Mouse (Mus musculus) myocyte (in vitro differentiated cells): Measurements from ENCODE around the gene Gm42688.

Experiments used
- CEBPB ChIP-seq: IDR thresholded peaks from 2 replicates; pipeline ENCODE4 v1.6.1; 2011; ENCODE audit warnings: mild to moderate bottlenecking, moderate library complexity; ENCODE audit not compliant: poor library complexity, insufficient read depth, severe bottlenecking
- MAX ChIP-seq: IDR thresholded peaks from one replicate; pipeline ENCODE4 v1.6.1; 2011; ENCODE audit warnings: low read depth, mild to moderate bottlenecking, control low read depth
- MYOD1 ChIP-seq, 3 experiments: IDR thresholded peaks; one replicate each; pipeline ENCODE4 v1.6.1; 2011; ENCODE audit warnings: control low read depth in 2 of 3, low read depth in 2 of 3, mild to moderate bottlenecking in 2 of 3, moderate library complexity in 1 of 3; ENCODE audit not compliant: insufficient read length in 2 of 3, control insufficient read depth in 1 of 3
- MYOG ChIP-seq, 3 experiments: IDR thresholded peaks; one replicate each; pipeline ENCODE4 v1.6.1; 2011; ENCODE audit warnings: control low read depth in 2 of 3, low read depth in 2 of 3, mild to moderate bottlenecking in 2 of 3; ENCODE audit not compliant: insufficient read length in 2 of 3, control insufficient read depth in 1 of 3, insufficient read depth in 1 of 3
- POLR2A ChIP-seq: IDR thresholded peaks from one replicate; pipeline ENCODE4 v1.6.1; 2011; ENCODE audit warnings: low read depth, mild to moderate bottlenecking, control low read depth, moderate library complexity; ENCODE audit not compliant: insufficient read length
- POLR2AphosphoS2 ChIP-seq: IDR thresholded peaks from one replicate; pipeline ENCODE4 v1.6.1; 2011; ENCODE audit warnings: low read depth, control low read depth; ENCODE audit not compliant: insufficient read length
- REST ChIP-seq: IDR thresholded peaks from one replicate; pipeline ENCODE4 v1.6.1; 2011; ENCODE audit warnings: mild to moderate bottlenecking, control low read depth, moderate library complexity; ENCODE audit not compliant: insufficient read depth, insufficient read length
- TCF12 ChIP-seq: IDR thresholded peaks from one replicate; pipeline ENCODE4 v1.6.1; 2011; ENCODE audit warnings: mild to moderate bottlenecking, control low read depth; ENCODE audit not compliant: poor library complexity, insufficient read depth, severe bottlenecking
- TCF3 ChIP-seq: IDR thresholded peaks from one replicate; pipeline ENCODE4 v1.6.1; 2011; ENCODE audit warnings: low read depth, control low read depth; ENCODE audit not compliant: insufficient read length
- USF1 ChIP-seq: IDR thresholded peaks from one replicate; pipeline ENCODE4 v1.6.1; 2011; ENCODE audit warnings: low read depth, mild to moderate bottlenecking, control low read depth, moderate library complexity

GRCm38 (mm10) chr6:83134226-83134625, 32.8 kb downstream of the Gm42688 start:
- TF ChIP-seq MAX (no peak), POLR2A (no peak), POLR2AphosphoS2 (no peak), CEBPB (no peak), USF1 (no peak), MYOG (IDR thresholded peaks at IDR 0.05; ENCODE audit: control insufficient read depth in 1 of 3, insufficient read depth in 1 of 3, insufficient read length in 2 of 3, low read depth in 2 of 3) (no peak), REST (no peak), TCF12 (no peak), MYOD1 (IDR thresholded peaks at IDR 0.05; ENCODE audit: control insufficient read depth in 1 of 3, insufficient read length in 2 of 3, low read depth in 2 of 3) (no peak), TCF3 (no peak)
